Comparison of ENCODE assay signal across 24 mouse cellular contexts in genomic region chr1:92839211-92839610, GRCm38 (mm10). TPM values are rescaled to one million over a fixed set of nuclear protein-coding genes. Genes with fewer than 3 reads are reported as not detected.
DNase-seq lines count a peak whose midpoint lies in the region; ATAC-seq lines count a peak whose summit lies in the region.
"Had no signal": no experiment of that assay in that cellular context is flagged by ENCODE, and none has a peak within 500 bp of the region (broad histone marks: within the 10 kb centered on the region; RNA-seq: fewer than 3 reads in every experiment).

No protein-coding gene starts in this region.

- peaks cover 29% of the 10 kb centered on the region for H3K36me3 ChIP-seq in limb, embryonic 13.5 days
- peaks cover 85% of the 10 kb centered on the region for H3K36me3 ChIP-seq in limb, embryonic 10.5 days
- peaks cover 3% of the 10 kb centered on the region; the same call in 1 of the 2 replicates for H3K36me3 ChIP-seq in hindbrain, embryonic 11.5 days (ENCODE audit: control insufficient read depth, insufficient read depth, low read length)
- H3K36me3 ChIP-seq: G1E; intestine, embryonic 15.5 days had no signal

- WGBS in limb, embryonic 13.5 days: 79% methylated on average over 7 of the region's 7 CpGs
- 80% methylated on average over 7 of the region's 7 CpGs for WGBS in limb, embryonic 10.5 days
- 85% methylated on average over 7 of the region's 7 CpGs for WGBS in hindbrain, embryonic 11.5 days

- peaks cover 25% of the 10 kb centered on the region for H3K4me1 ChIP-seq in limb, embryonic 13.5 days
- peaks cover 16% of the 10 kb centered on the region for H3K4me1 ChIP-seq in limb, embryonic 10.5 days
- H3K4me1 ChIP-seq in hindbrain, embryonic 11.5 days (replicated peaks; ENCODE audit: control insufficient read depth, insufficient read depth, low read length): no peaks in the 10 kb centered on the region
- H3K4me1 ChIP-seq: intestine, embryonic 15.5 days had no signal

- no peak overlapping the region for H3K27ac ChIP-seq in limb, embryonic 13.5 days
- no peak overlapping the region for H3K27ac ChIP-seq in limb, embryonic 10.5 days
- H3K27ac ChIP-seq in hindbrain, embryonic 11.5 days (ENCODE audit: low read depth, low read length): no peak overlapping the region
- H3K27ac ChIP-seq: forebrain, embryonic 10.5 days; forebrain, embryonic 13.5 days; hindbrain, embryonic 13.5 days; intestine, embryonic 15.5 days had no signal

- H3K9me3 ChIP-seq in limb, embryonic 13.5 days: no peaks in the 10 kb centered on the region
- no peaks in the 10 kb centered on the region for H3K9me3 ChIP-seq in limb, embryonic 10.5 days (replicated peaks)
- H3K9me3 ChIP-seq in hindbrain, embryonic 11.5 days (ENCODE audit: control insufficient read depth, low read length): no peaks in the 10 kb centered on the region
- H3K9me3 ChIP-seq: forebrain, embryonic 10.5 days; forebrain, embryonic 13.5 days; G1E; hindbrain, embryonic 13.5 days; intestine, embryonic 15.5 days had no signal

- peak; percentile 56 for DNase-seq in cerebellum, adult 11-12 months
- DNase-seq in cerebellum, adult 18-20 months: no peak
- peak; percentile 49 for DNase-seq in cerebellum, postnatal 25 days
- DNase-seq in cerebellum, postnatal 4 days (ENCODE audit: low spot score in 2 of 2): no peak
- DNase-seq in limb, embryonic 10.5 days (ENCODE audit: low spot score): no peak
- DNase-seq in brain, adult 2 months (ENCODE audit: low read depth, low spot score): peak; percentile 40
- DNase-seq in hindbrain, embryonic 11.5 days (ENCODE audit: low spot score): no peak
- DNase-seq: adrenal gland, adult 2 months; adrenal gland, postnatal 14 days; B cell, adult 2 months; gastrocnemius, postnatal 10 days; heart, adult 11 months; kidney, adult 11 months; kidney, adult 8-10 months had no signal

- ATAC-seq in limb, embryonic 13.5 days (ENCODE audit: low FRiP score, low read depth): no peak
- ATAC-seq in hindbrain, embryonic 11.5 days (ENCODE audit: low FRiP score): no peak
- ATAC-seq: forebrain, embryonic 13.5 days; forebrain, embryonic 16.5 days; hindbrain, embryonic 16.5 days; intestine, embryonic 15.5 days; Patski had no signal

- H3K4me2 ChIP-seq in limb, embryonic 13.5 days (replicated peaks): no peak overlapping the region
- no peak overlapping the region for H3K4me2 ChIP-seq in hindbrain, embryonic 11.5 days (replicated peaks; ENCODE audit: low read depth, low read length)
- H3K4me2 ChIP-seq: forebrain, embryonic 13.5 days; heart, embryonic 11.5 days; hindbrain, embryonic 13.5 days; intestine, embryonic 15.5 days had no signal

- H3K27me3 ChIP-seq in limb, embryonic 13.5 days: no peaks in the 10 kb centered on the region
- no peaks in the 10 kb centered on the region for H3K27me3 ChIP-seq in limb, embryonic 10.5 days (ENCODE audit: low read depth, poor library complexity, severe bottlenecking)
- H3K27me3 ChIP-seq in hindbrain, embryonic 11.5 days (ENCODE audit: control insufficient read depth, insufficient read depth, low read length): no peaks in the 10 kb centered on the region
- H3K27me3 ChIP-seq: forebrain, embryonic 13.5 days; hindbrain, embryonic 13.5 days; intestine, embryonic 15.5 days; Patski had no signal

- 0 out of 2 replicates have a peak overlapping the region, but pooled peaks have one; percentile 4 for H3K9ac ChIP-seq in limb, embryonic 13.5 days
- no peak overlapping the region for H3K9ac ChIP-seq in hindbrain, embryonic 11.5 days (ENCODE audit: low read depth, low read length)
- H3K9ac ChIP-seq: intestine, embryonic 15.5 days had no signal

- H3K4me3 ChIP-seq in limb, embryonic 13.5 days: no peak overlapping the region
- no peak overlapping the region for H3K4me3 ChIP-seq in limb, embryonic 10.5 days
- no peak overlapping the region for H3K4me3 ChIP-seq in hindbrain, embryonic 11.5 days (ENCODE audit: low read depth, low read length)
- H3K4me3 ChIP-seq: forebrain, embryonic 10.5 days; forebrain, embryonic 13.5 days; hindbrain, embryonic 13.5 days; intestine, embryonic 15.5 days had no signal

RNA-seq across cellular contexts. Expression of gene Gpc1, which starts 7.8 kb away (rescaled TPM):
- 67.7 and 71.4 TPM in 2 replicates for polyA plus RNA-seq in limb, embryonic 13.5 days (2015; fragmentation: Nextera tagmentation; extraction: Ambion mirVana)
- 82.0 and 87.4 TPM in 2 replicates for polyA plus RNA-seq in limb, embryonic 10.5 days (2016; fragmentation: Nextera tagmentation; extraction: Ambion mirVana)
- polyA plus RNA-seq in hindbrain, embryonic 11.5 days (2014; fragmentation: Nextera tagmentation; extraction: Ambion mirVana): 31.1 and 35.9 TPM in 2 replicates
- polyA plus RNA-seq: G1E had no signal

Comparison
In these comparisons a context has a peak if more than half of its experiments do, and no peak if none do; other contexts are left out.
1. DNase-seq: peak in cerebellum, adult 11-12 months (single experiment), cerebellum, postnatal 25 days (2 of 2) and brain, adult 2 months (single experiment); none in cerebellum, adult 18-20 months (0 of 2), cerebellum, postnatal 4 days (0 of 2), limb, embryonic 10.5 days (single experiment) and hindbrain, embryonic 11.5 days (single experiment).